Mouse (Mus musculus): ENCODE results near the gene Pgpep1.

- TF ChIP-seq CTCF (IDR thresholded peaks at IDR 0.05; ENCODE audit: low read depth, low read length) (no peak), POLR2A (IDR thresholded peaks at IDR 0.05; ENCODE audit: extremely low read depth, insufficient read depth, low read length) (no peak)
Measured at GRCm38 (mm10) chr8:70709794-70710193, 49.6 kb upstream of the Pgpep1 start.
